Mouse (Mus musculus): Measurements from ENCODE around the gene Rhobtb1. TPM values are rescaled to one million over a fixed set of nuclear protein-coding genes. Genes with fewer than 3 reads are reported as not detected.

Gene Rhobtb1
- polyA plus RNA-seq, 1 experiment from 2014 or later: 29.4 TPM

DNA sequence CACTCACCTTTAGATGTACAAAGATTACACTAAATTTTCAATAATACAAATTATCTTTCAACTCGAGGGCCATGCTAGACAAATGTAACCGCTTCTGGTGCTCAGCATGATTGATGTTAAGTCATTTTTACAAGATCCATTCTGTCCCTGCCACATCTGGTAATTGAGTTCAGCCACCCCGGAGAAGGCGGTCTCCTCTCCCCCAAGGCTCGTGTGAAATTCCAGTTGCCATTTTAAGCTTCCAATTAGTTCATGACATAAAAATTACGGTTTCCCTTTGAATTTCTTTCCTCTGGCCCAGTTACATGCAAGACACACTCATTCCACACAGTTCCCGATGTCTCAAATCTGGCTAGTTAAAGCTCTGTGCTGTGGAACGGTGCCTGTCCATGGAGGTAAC is 162.7 kb downstream of the Rhobtb1 start:
- Histone ChIP-seq H3K36me3 (ENCODE audit: control insufficient read depth, insufficient read depth) (no peaks in the 10 kb centered on the region), H3K27me3 (ENCODE audit: control insufficient read depth, insufficient read depth, low read length) (no peaks in the 10 kb centered on the region), H3K9ac (ENCODE audit: low read length) (no peak overlapping the region), H3K4me2 (ENCODE audit: low read depth, low read length) (no peak overlapping the region), H3K27ac (ENCODE audit: low read length) (no peak overlapping the region), H3K4me3 (ENCODE audit: low read length) (no peak overlapping the region), H3K9me3 (replicated peaks; ENCODE audit: control insufficient read depth, low read length) (no peaks in the 10 kb centered on the region), H3K4me1 (ENCODE audit: control insufficient read depth, insufficient read depth, low read length) (no peaks in the 10 kb centered on the region)
- no peak for ATAC-seq (replicated peaks; ENCODE audit: extremely low read depth, insufficient read depth, low FRiP score)
- WGBS: 72% methylated on average over 8 of the region's 8 CpGs

DNA sequence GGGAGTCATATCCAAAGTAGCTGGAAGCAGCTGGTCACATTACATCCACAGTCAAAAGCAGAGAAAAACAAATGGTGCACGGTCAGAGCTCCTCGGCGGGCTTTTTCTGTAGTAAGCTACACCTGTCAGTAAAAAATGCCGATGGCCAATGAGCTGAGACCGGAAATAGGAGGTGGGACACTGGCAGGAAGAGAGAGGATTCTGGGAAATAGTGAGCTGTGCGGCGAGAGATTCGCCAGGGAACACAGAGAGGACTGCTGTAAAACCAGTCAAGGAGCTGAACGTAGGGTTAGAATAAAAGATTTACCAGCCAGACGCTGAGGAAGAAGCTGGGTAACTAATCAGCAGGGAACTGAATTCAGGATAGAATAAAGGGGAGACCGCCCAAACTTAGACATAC is 167.3 kb downstream of the Rhobtb1 start:
- Histone ChIP-seq H3K4me1 (ENCODE audit: control insufficient read depth, insufficient read depth, low read length) (no peaks in the 10 kb centered on the region), H3K4me3 (ENCODE audit: low read length) (no peak overlapping the region), H3K36me3 (ENCODE audit: control insufficient read depth, insufficient read depth) (no peaks in the 10 kb centered on the region), H3K27ac (ENCODE audit: low read length) (no peak overlapping the region), H3K27me3 (ENCODE audit: control insufficient read depth, insufficient read depth, low read length) (no peaks in the 10 kb centered on the region), H3K9me3 (replicated peaks; ENCODE audit: control insufficient read depth, low read length) (no peaks in the 10 kb centered on the region), H3K9ac (ENCODE audit: low read length) (no peak overlapping the region), H3K4me2 (ENCODE audit: low read depth, low read length) (no peak overlapping the region)
- no peak for ATAC-seq (replicated peaks; ENCODE audit: extremely low read depth, insufficient read depth, low FRiP score)
- 84% methylated on average over 11 of the region's 11 CpGs for WGBS

- Histone ChIP-seq H3K9me3 (replicated peaks; ENCODE audit: control insufficient read depth, low read length) (no peaks in the 10 kb centered on the region), H3K4me1 (ENCODE audit: control insufficient read depth, insufficient read depth, low read length) (no peaks in the 10 kb centered on the region), H3K27me3 (ENCODE audit: control insufficient read depth, insufficient read depth, low read length) (no peaks in the 10 kb centered on the region), H3K4me3 (ENCODE audit: low read length) (peak overlapping the region; percentile 22; the same call in 1 of the 2 replicates), H3K9ac (ENCODE audit: low read length) (no peak overlapping the region), H3K27ac (ENCODE audit: low read length) (no peak overlapping the region), H3K4me2 (ENCODE audit: low read depth, low read length) (peak overlapping the region; percentile 54), H3K36me3 (ENCODE audit: control insufficient read depth, insufficient read depth) (no peaks in the 10 kb centered on the region)
- peak; percentile 65; the same call in 1 of the 2 replicates for ATAC-seq (replicated peaks; ENCODE audit: extremely low read depth, insufficient read depth, low FRiP score)
- WGBS: 41% methylated on average over 21 of the region's 21 CpGs
Observed at GRCm38 (mm10) chr10:69320667-69321518, 169.7 kb downstream of the Rhobtb1 start.

DNA sequence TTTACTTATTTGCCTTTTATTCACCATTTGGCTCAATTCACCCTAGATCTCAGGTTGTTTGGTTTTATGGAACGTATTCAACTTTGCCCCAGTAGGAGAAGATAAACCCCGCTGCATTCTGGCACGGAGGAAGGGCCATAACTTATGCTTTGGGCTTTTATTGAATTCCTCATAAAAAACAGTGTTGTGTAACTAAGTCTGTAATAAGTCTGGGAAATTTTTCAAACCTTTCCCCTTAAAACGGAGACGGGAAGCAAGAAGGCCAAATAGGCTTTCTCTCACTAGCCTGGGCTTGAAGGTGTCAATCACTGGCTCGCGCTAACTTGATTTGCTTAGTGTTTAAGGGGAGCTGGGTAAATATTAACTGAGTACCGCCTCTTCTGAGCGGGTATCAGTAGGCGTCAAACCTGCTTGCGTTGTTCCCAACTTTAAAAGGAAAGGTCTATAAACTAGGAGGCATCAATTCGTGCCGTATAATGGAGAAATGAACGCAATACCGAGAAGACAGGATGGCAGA is 170.3 kb downstream of the Rhobtb1 start:
- H3K4me3 ChIP-seq (ENCODE audit: low read length): peak overlapping the region; percentile 22; the same call in 1 of the 2 replicates
- peak overlapping the region; percentile 54 for H3K4me2 ChIP-seq (ENCODE audit: low read depth, low read length)
- H3K36me3 ChIP-seq (ENCODE audit: control insufficient read depth, insufficient read depth): no peaks in the 10 kb centered on the region
- ATAC-seq (replicated peaks; ENCODE audit: extremely low read depth, insufficient read depth, low FRiP score): no peak
- no peaks in the 10 kb centered on the region for H3K27me3 ChIP-seq (ENCODE audit: control insufficient read depth, insufficient read depth, low read length)
- no peaks in the 10 kb centered on the region for H3K9me3 ChIP-seq (replicated peaks; ENCODE audit: control insufficient read depth, low read length)
- WGBS: 46% methylated on average over 15 of the region's 15 CpGs
- H3K9ac ChIP-seq (ENCODE audit: low read length): no peak overlapping the region
- H3K27ac ChIP-seq (ENCODE audit: low read length): no peak overlapping the region
- H3K4me1 ChIP-seq (ENCODE audit: control insufficient read depth, insufficient read depth, low read length): no peaks in the 10 kb centered on the region

- ATAC-seq (replicated peaks; ENCODE audit: extremely low read depth, insufficient read depth, low FRiP score): no peak
- Histone ChIP-seq H3K4me3 (ENCODE audit: low read length) (no peak overlapping the region), H3K9me3 (replicated peaks; ENCODE audit: control insufficient read depth, low read length) (no peaks in the 10 kb centered on the region), H3K36me3 (ENCODE audit: control insufficient read depth, insufficient read depth) (no peaks in the 10 kb centered on the region), H3K9ac (ENCODE audit: low read length) (no peak overlapping the region), H3K4me1 (ENCODE audit: control insufficient read depth, insufficient read depth, low read length) (no peaks in the 10 kb centered on the region), H3K27me3 (ENCODE audit: control insufficient read depth, insufficient read depth, low read length) (no peaks in the 10 kb centered on the region), H3K27ac (ENCODE audit: low read length) (no peak overlapping the region), H3K4me2 (ENCODE audit: low read depth, low read length) (no peak overlapping the region)
- 78% methylated on average over 13 of the region's 13 CpGs for WGBS
Observed at GRCm38 (mm10) chr10:69323986-69324385, 172.8 kb downstream of the Rhobtb1 start.

DNA sequence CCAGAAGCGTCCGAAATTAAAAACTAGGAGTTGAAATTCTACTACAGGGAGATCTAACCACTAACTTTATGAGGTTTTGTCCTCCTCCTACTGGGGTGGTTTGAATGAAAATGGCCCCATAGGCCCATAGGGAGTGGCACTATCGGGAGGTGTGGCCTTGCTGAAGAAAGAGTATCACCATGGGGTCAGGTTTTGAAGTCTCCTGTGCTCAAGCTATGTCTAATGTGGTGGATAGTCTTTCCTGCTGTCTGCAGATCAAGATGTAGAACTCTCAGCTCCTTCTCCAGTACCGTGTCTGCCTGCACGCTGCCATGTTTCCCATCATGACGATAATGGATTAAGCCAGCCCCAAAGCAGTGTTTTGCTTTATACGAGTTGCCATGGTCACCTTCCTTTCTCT is 173.6 kb downstream of the Rhobtb1 start:
- ATAC-seq (replicated peaks; ENCODE audit: extremely low read depth, insufficient read depth, low FRiP score): no peak
- H3K27me3 ChIP-seq (ENCODE audit: control insufficient read depth, insufficient read depth, low read length): no peaks in the 10 kb centered on the region
- H3K4me2 ChIP-seq (ENCODE audit: low read depth, low read length): no peak overlapping the region
- H3K9me3 ChIP-seq (replicated peaks; ENCODE audit: control insufficient read depth, low read length): no peaks in the 10 kb centered on the region
- no peaks in the 10 kb centered on the region for H3K4me1 ChIP-seq (ENCODE audit: control insufficient read depth, insufficient read depth, low read length)
- H3K4me3 ChIP-seq (ENCODE audit: low read length): no peak overlapping the region
- H3K36me3 ChIP-seq (ENCODE audit: control insufficient read depth, insufficient read depth): no peaks in the 10 kb centered on the region
- H3K9ac ChIP-seq (ENCODE audit: low read length): no peak overlapping the region
- H3K27ac ChIP-seq (ENCODE audit: low read length): no peak overlapping the region
- WGBS: 88% methylated on average over 7 of the region's 7 CpGs

- Histone ChIP-seq H3K9ac (ENCODE audit: low read length) (no peak overlapping the region), H3K4me1 (ENCODE audit: control insufficient read depth, insufficient read depth, low read length) (no peaks in the 10 kb centered on the region), H3K36me3 (ENCODE audit: control insufficient read depth, insufficient read depth) (no peaks in the 10 kb centered on the region), H3K9me3 (replicated peaks; ENCODE audit: control insufficient read depth, low read length) (no peaks in the 10 kb centered on the region), H3K27me3 (ENCODE audit: control insufficient read depth, insufficient read depth, low read length) (no peaks in the 10 kb centered on the region), H3K27ac (ENCODE audit: low read length) (no peak overlapping the region), H3K4me3 (ENCODE audit: low read length) (no peak overlapping the region), H3K4me2 (ENCODE audit: low read depth, low read length) (no peak overlapping the region)
- 84% methylated on average over 3 of the region's 3 CpGs for WGBS
- ATAC-seq (replicated peaks; ENCODE audit: extremely low read depth, insufficient read depth, low FRiP score): no peak
Observed at GRCm38 (mm10) chr10:69326433-69326832, 175.2 kb downstream of the Rhobtb1 start.

GRCm38 (mm10) chr10:69327362-69327761 is 176.1 kb downstream of the Rhobtb1 start:
- no peak overlapping the region for H3K9ac ChIP-seq (ENCODE audit: low read length)
- no peak overlapping the region for H3K27ac ChIP-seq (ENCODE audit: low read length)
- H3K4me1 ChIP-seq (ENCODE audit: control insufficient read depth, insufficient read depth, low read length): no peaks in the 10 kb centered on the region
- H3K4me2 ChIP-seq (ENCODE audit: low read depth, low read length): no peak overlapping the region
- no peaks in the 10 kb centered on the region for H3K9me3 ChIP-seq (replicated peaks; ENCODE audit: control insufficient read depth, low read length)
- no peaks in the 10 kb centered on the region for H3K27me3 ChIP-seq (ENCODE audit: control insufficient read depth, insufficient read depth, low read length)
- 65% methylated on average over 8 of the region's 8 CpGs for WGBS
- H3K36me3 ChIP-seq (ENCODE audit: control insufficient read depth, insufficient read depth): no peaks in the 10 kb centered on the region
- no peak for ATAC-seq (replicated peaks; ENCODE audit: extremely low read depth, insufficient read depth, low FRiP score)
- no peak overlapping the region for H3K4me3 ChIP-seq (ENCODE audit: low read length)

DNA sequence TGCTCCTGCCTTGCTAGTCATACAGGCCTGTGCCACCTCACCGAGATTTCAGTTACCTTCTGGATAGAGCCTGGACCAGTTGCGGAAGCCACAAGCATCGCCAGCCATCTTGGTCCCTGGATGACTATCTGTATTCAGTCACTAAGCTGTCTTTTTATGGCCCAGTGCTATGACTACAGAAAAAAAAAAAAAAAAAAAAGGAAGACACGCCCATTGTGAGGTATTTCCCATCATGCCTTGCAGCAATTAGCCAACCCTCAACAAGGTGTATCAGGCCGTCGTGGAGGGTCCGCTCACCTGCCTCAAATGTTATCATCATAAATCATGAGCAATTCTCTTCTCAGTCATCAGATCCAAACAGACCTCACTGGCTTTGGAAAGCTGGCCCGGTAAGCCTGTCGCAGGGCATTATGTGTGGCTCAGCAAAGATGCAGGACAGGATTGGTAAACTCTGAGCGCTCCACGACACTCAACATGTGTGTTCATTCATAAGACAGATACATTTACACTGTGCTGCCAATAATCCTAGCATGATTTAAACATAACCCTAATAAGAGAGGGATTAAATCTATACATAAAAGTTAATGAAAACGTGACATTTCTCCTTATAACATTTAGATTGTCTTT is 176.9 kb downstream of the Rhobtb1 start:
- H3K36me3 ChIP-seq (ENCODE audit: control insufficient read depth, insufficient read depth): no peaks in the 10 kb centered on the region
- no peak for ATAC-seq (replicated peaks; ENCODE audit: extremely low read depth, insufficient read depth, low FRiP score)
- no peaks in the 10 kb centered on the region for H3K27me3 ChIP-seq (ENCODE audit: control insufficient read depth, insufficient read depth, low read length)
- H3K4me2 ChIP-seq (ENCODE audit: low read depth, low read length): no peak overlapping the region
- 84% methylated on average over 12 of the region's 12 CpGs for WGBS
- H3K27ac ChIP-seq (ENCODE audit: low read length): no peak overlapping the region
- no peak overlapping the region for H3K4me3 ChIP-seq (ENCODE audit: low read length)
- no peaks in the 10 kb centered on the region for H3K4me1 ChIP-seq (ENCODE audit: control insufficient read depth, insufficient read depth, low read length)
- H3K9me3 ChIP-seq (replicated peaks; ENCODE audit: control insufficient read depth, low read length): no peaks in the 10 kb centered on the region
- H3K9ac ChIP-seq (ENCODE audit: low read length): no peak overlapping the region
